Mouse (Mus musculus): ENCODE measurements around the gene Ampd2. TPM values are rescaled to one million over a fixed set of nuclear protein-coding genes. Genes with fewer than 3 reads are reported as not detected.

Gene Ampd2
- polyA plus RNA-seq, 1 experiment from 2014 or later: 43.8 TPM

DNA sequence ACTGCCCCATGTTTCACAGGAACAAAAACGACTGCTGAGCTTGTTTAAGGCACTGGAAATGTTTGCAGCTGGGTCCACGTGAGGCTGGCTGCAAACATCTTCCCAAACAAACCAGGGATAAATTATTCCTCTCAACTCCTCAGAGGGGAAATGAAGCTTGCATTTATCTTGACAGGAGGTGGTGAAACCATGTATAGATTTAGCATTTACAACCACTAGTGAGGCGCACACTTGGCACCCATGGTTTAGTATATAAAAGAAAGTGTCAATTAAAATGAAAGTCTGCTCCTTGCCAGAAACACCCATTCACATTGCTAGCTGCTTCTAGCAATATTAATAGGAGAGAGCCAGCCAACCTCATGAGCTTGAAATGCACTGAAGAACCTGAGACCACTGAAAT lies 15.1 kb upstream of the Ampd2 start:
- H3K9ac ChIP-seq: no peak overlapping the region
- no peak overlapping the region for H3K4me2 ChIP-seq (replicated peaks)
- no peak overlapping the region for H3K27ac ChIP-seq
- no peaks in the 10 kb centered on the region for H3K27me3 ChIP-seq (ENCODE audit: control insufficient read depth, insufficient read depth, low read length)
- H3K9me3 ChIP-seq (ENCODE audit: control insufficient read depth, low read length): no peaks in the 10 kb centered on the region
- no peaks in the 10 kb centered on the region; the same call in 1 of the 2 replicates for H3K4me1 ChIP-seq (replicated peaks; ENCODE audit: control insufficient read depth, insufficient read depth, low read length)
- WGBS: 31% methylated on average over 3 of the region's 3 CpGs
- no peak overlapping the region for H3K4me3 ChIP-seq (replicated peaks; ENCODE audit: low read length)
- ATAC-seq (ENCODE audit: low FRiP score) (no peak), DNase-seq (ENCODE audit: low spot score) (no peak)
- peaks cover 12% of the 10 kb centered on the region; the same call in 1 of the 2 replicates for H3K36me3 ChIP-seq (replicated peaks; ENCODE audit: control insufficient read depth, insufficient read depth)

DNA sequence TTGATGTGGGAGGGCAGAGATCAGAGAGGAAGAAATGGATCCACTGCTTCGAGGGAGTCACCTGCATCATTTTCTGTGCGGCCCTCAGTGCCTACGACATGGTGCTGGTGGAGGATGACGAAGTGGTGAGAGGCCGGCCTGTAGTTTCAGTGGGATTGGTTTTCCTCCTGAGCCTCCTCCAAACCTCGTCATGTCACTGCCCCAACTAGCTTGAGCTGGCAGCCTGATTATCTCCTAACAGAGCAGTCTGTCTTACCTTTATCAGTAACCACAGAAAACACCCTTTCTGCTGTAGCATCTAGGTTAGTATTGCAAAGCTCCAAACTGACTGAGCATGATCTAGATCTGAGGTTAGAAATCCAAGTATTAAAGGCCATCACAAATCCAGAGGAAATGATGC lies 11.9 kb upstream of the Ampd2 start:
- no peak overlapping the region for H3K4me2 ChIP-seq (replicated peaks)
- no peaks in the 10 kb centered on the region; the same call in 1 of the 2 replicates for H3K4me1 ChIP-seq (replicated peaks; ENCODE audit: control insufficient read depth, insufficient read depth, low read length)
- H3K4me3 ChIP-seq (replicated peaks; ENCODE audit: low read length): no peak overlapping the region
- H3K36me3 ChIP-seq (replicated peaks; ENCODE audit: control insufficient read depth, insufficient read depth): no peaks in the 10 kb centered on the region
- no peak overlapping the region for H3K9ac ChIP-seq
- 86% methylated on average over 6 of the region's 6 CpGs for WGBS
- DNase-seq (ENCODE audit: low spot score): no peak
- ATAC-seq (ENCODE audit: low FRiP score): no peak
- H3K27me3 ChIP-seq (ENCODE audit: control insufficient read depth, insufficient read depth, low read length): no peaks in the 10 kb centered on the region
- H3K9me3 ChIP-seq (ENCODE audit: control insufficient read depth, low read length): no peaks in the 10 kb centered on the region
- H3K27ac ChIP-seq: no peak overlapping the region

DNA sequence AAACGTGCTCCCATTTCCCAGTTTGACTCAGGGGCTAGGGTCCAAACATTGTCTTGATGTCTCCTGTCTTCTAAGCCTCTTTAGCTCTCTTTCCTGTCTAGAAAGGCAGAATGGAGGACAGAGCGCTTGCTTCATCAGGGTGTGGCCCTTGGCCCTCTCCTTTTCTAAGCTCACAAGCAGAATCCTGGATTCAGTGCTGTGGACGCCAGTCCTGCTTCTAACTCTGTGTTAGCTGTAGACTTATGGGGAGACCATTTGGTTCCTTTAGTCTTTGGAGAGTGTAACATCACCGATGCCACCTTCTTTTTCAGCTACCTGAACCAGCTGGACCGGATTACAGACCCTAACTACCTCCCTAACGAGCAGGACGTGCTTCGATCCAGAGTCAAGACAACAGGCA lies 11.2 kb upstream of the Ampd2 start:
- no peak overlapping the region for H3K27ac ChIP-seq
- no peaks in the 10 kb centered on the region for H3K27me3 ChIP-seq (ENCODE audit: control insufficient read depth, insufficient read depth, low read length)
- WGBS: 91% methylated on average over 8 of the region's 8 CpGs
- H3K36me3 ChIP-seq (replicated peaks; ENCODE audit: control insufficient read depth, insufficient read depth): no peaks in the 10 kb centered on the region
- H3K4me3 ChIP-seq (replicated peaks; ENCODE audit: low read length): no peak overlapping the region
- no peak overlapping the region for H3K9ac ChIP-seq
- no peaks in the 10 kb centered on the region; the same call in 1 of the 2 replicates for H3K4me1 ChIP-seq (replicated peaks; ENCODE audit: control insufficient read depth, insufficient read depth, low read length)
- H3K9me3 ChIP-seq (ENCODE audit: control insufficient read depth, low read length): no peaks in the 10 kb centered on the region
- ATAC-seq (ENCODE audit: low FRiP score): no peak
- no peak for DNase-seq (ENCODE audit: low spot score)
- no peak overlapping the region for H3K4me2 ChIP-seq (replicated peaks)

DNA sequence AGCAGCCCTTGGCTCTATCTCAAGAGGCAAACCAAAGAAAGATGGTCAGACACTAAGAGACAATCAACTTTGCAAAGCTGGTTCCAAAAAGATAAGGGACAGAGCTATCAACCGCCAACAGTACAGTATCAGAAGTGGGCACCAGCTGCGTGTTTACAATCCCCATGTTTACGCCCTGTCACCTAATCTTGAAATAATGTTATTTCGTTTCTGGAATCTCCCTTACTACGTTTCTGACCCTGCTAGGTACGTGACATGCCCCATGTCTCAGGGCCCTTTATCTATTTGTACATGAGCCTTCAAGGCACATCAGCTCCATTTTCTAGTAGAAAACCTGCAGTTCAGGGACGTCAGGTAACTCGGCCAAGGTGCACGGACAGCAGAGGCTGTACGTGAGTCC lies 10.3 kb upstream of the Ampd2 start:
- 91% methylated on average over 10 of the region's 10 CpGs for WGBS
- ATAC-seq (ENCODE audit: low FRiP score): no peak

DNA sequence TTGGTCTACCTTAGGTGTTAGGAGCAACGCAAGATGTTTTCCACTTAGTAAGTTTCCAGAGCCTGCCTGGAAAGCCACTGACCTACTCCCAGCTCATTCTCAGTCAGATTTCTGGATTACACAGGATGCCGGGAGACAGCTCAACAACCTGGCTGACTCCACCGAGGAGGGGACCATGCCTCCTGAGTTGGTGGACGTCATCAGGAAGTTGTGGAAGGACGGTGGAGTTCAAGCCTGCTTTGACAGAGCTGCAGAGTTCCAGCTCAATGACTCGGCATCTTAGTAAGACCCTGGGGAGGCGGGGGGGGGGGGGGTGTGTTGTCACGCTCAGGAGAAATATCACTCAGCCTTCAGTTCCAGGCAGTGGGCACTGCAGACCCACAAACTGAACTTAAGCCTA lies 9.8 kb upstream of the Ampd2 start:
- Histone ChIP-seq H3K27me3 (ENCODE audit: control insufficient read depth, insufficient read depth, low read length) (no peaks in the 10 kb centered on the region), H3K27ac (no peak overlapping the region), H3K4me2 (replicated peaks) (no peak overlapping the region), H3K4me3 (replicated peaks; ENCODE audit: low read length) (no peak overlapping the region), H3K36me3 (replicated peaks; ENCODE audit: control insufficient read depth, insufficient read depth) (no peaks in the 10 kb centered on the region), H3K4me1 (replicated peaks; ENCODE audit: control insufficient read depth, insufficient read depth, low read length) (no peaks in the 10 kb centered on the region; the same call in 1 of the 2 replicates), H3K9me3 (ENCODE audit: control insufficient read depth, low read length) (no peaks in the 10 kb centered on the region), H3K9ac (no peak overlapping the region)
- no peak for ATAC-seq (ENCODE audit: low FRiP score)
- DNase-seq (ENCODE audit: low spot score): no peak
- 70% methylated on average over 8 of the region's 8 CpGs for WGBS

More for the DNA sequence above, 10.3 kb upstream of the Ampd2 start:
- DNase-seq (ENCODE audit: low spot score): no peak
- no peaks in the 10 kb centered on the region for H3K36me3 ChIP-seq (replicated peaks; ENCODE audit: control insufficient read depth, insufficient read depth)
- no peak overlapping the region for H3K9ac ChIP-seq
- no peaks in the 10 kb centered on the region for H3K27me3 ChIP-seq (ENCODE audit: control insufficient read depth, insufficient read depth, low read length)
- no peak overlapping the region for H3K4me3 ChIP-seq (replicated peaks; ENCODE audit: low read length)
- no peaks in the 10 kb centered on the region for H3K9me3 ChIP-seq (ENCODE audit: control insufficient read depth, low read length)
- no peak overlapping the region for H3K4me2 ChIP-seq (replicated peaks)
- no peak overlapping the region for H3K27ac ChIP-seq
- H3K4me1 ChIP-seq (replicated peaks; ENCODE audit: control insufficient read depth, insufficient read depth, low read length): no peaks in the 10 kb centered on the region; the same call in 1 of the 2 replicates

DNA sequence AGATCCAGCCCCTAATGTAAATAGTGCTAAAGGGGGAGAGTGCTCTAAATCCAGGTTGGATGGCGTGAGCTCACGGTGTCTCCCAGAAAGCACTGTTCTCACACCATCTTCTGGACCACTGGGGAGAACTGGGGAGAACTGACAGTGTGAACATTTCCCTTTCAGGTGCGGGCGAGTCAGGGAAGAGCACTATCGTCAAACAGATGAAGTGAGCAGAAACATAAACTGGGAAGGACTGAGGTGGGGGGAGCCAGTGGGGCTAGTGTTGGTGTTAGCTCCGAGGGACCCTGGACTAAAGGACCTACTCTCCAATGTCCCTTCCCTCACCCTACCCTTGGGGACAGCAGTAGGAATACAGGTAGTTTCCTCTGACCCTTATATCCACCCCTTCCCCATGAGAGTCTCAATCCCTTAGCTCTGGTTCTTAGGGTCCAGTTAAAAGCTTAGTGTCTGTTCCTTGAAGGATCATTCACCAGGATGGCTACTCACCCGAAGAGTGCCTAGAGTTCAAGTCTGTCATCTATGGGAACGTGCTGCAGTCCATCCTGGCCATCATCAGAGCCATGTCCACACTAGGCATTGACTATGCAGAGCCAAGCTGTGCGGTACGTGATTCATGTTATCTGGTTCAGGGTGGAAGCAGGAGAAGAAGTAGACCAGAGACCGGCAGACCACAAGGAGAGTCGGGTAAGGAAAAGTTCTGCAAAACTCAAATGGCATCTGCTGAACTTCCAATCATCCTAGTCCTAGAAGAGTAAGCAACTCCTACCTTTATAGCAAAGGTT lies 8.7 kb upstream of the Ampd2 start:
- Histone ChIP-seq H3K9ac (no peak overlapping the region), H3K9me3 (ENCODE audit: control insufficient read depth, low read length) (no peaks in the 10 kb centered on the region), H3K4me2 (replicated peaks) (no peak overlapping the region), H3K36me3 (replicated peaks; ENCODE audit: control insufficient read depth, insufficient read depth) (no peaks in the 10 kb centered on the region), H3K4me3 (replicated peaks; ENCODE audit: low read length) (no peak overlapping the region), H3K4me1 (replicated peaks; ENCODE audit: control insufficient read depth, insufficient read depth, low read length) (no peaks in the 10 kb centered on the region), H3K27me3 (ENCODE audit: control insufficient read depth, insufficient read depth, low read length) (no peaks in the 10 kb centered on the region), H3K27ac (no peak overlapping the region)
- DNase-seq (ENCODE audit: low spot score) (no peak), ATAC-seq (ENCODE audit: low FRiP score) (no peak)
- WGBS: 97% methylated on average over 12 of the region's 12 CpGs

DNA sequence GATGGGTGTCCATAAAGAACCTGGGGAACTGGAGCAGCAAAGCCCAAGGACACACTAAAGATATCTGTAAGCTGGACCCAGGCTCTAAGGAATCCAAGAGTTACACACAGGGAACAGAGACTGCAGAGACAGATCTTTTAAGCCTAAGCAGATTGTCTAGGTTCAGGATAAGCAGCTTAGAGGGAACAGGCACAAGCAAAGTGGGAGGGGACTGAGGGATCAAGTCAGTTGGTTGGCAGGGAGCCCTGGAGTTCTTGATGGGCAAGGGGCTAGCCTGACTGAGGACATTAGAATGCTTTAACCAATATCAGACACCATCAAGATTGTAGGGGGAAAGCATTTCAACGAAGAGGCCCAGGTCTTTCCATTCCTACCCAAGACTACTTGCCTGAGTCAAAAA lies 7.7 kb upstream of the Ampd2 start:
- 88% methylated on average over 1 of the region's 1 CpGs for WGBS
- DNase-seq (ENCODE audit: low spot score): no peak
- H3K4me3 ChIP-seq (replicated peaks; ENCODE audit: low read length): no peak overlapping the region
- H3K9me3 ChIP-seq (ENCODE audit: control insufficient read depth, low read length): no peaks in the 10 kb centered on the region
- H3K4me2 ChIP-seq (replicated peaks): no peak overlapping the region
- H3K36me3 ChIP-seq (replicated peaks; ENCODE audit: control insufficient read depth, insufficient read depth): no peaks in the 10 kb centered on the region
- H3K27me3 ChIP-seq (ENCODE audit: control insufficient read depth, insufficient read depth, low read length): no peaks in the 10 kb centered on the region
- no peak overlapping the region for H3K9ac ChIP-seq
- no peak for ATAC-seq (ENCODE audit: low FRiP score)
- no peaks in the 10 kb centered on the region for H3K4me1 ChIP-seq (replicated peaks; ENCODE audit: control insufficient read depth, insufficient read depth, low read length)
- H3K27ac ChIP-seq: no peak overlapping the region

DNA sequence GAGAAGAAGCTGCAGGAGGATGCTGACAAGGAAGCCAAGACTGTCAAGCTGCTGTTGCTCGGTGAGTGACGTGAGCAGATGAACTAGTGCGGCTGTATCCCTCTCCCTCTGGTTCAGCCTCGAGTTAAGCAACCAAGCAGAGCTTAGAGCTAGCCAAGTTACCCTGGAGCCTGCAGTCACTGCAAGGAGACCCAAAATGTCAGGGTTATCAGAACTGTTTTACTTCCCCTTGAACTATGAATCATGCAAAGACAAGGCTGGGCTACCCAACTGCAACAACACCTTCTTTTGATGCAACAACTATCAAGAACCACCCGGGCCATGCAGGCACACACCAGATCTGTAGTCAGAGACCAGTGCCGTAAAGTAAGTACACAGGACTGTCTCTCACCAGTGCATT lies 6.9 kb upstream of the Ampd2 start:
- Histone ChIP-seq H3K4me3 (replicated peaks; ENCODE audit: low read length) (no peak overlapping the region), H3K9ac (no peak overlapping the region), H3K36me3 (replicated peaks; ENCODE audit: control insufficient read depth, insufficient read depth) (no peaks in the 10 kb centered on the region), H3K4me1 (replicated peaks; ENCODE audit: control insufficient read depth, insufficient read depth, low read length) (no peaks in the 10 kb centered on the region), H3K27me3 (ENCODE audit: control insufficient read depth, insufficient read depth, low read length) (no peaks in the 10 kb centered on the region), H3K9me3 (ENCODE audit: control insufficient read depth, low read length) (no peaks in the 10 kb centered on the region), H3K4me2 (replicated peaks) (no peak overlapping the region), H3K27ac (no peak overlapping the region)
- WGBS: 67% methylated on average over 6 of the region's 6 CpGs
- DNase-seq (ENCODE audit: low spot score): no peak
- no peak for ATAC-seq (ENCODE audit: low FRiP score)

DNA sequence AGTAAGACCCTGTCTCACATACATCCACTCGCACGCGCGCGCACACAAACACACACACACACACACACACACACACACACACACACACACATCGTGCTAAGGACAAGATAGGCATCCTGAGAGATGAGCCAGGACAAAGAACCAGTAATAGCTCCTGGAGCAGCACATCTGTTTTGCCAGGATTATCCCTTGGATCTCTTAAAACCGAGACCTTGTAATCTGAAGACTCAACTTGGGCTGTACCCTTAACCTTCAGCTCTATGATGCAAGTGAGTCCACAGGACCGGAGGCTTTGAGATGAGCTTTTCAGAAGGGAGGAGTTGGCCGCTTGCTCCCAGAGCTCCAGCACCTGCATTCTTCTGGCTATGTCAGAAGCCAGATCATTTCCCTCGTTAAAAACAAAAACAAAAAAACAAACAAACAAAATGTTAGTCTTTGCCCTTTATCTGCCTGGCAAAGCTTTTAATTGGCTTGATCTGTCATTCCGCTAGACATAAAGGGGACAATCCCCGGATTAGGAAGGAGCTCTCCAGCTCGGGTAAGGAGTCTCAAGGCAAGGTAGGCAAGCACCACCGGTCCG lies 6.2 kb upstream of the Ampd2 start, which contains the start of gene Gnat2:
Gnat2 (plus strand) TSS at position 254 of the 580 bp plus-strand sequence.
- DNase-seq (ENCODE audit: low spot score): no peak
- 84% methylated on average over 15 of the region's 15 CpGs for WGBS
- Histone ChIP-seq H3K27me3 (ENCODE audit: control insufficient read depth, insufficient read depth, low read length) (no peaks in the 10 kb centered on the region), H3K9ac (no peak within 1 kb of the TSS), H3K36me3 (replicated peaks; ENCODE audit: control insufficient read depth, insufficient read depth) (no peaks in the 10 kb centered on the region), H3K4me3 (replicated peaks; ENCODE audit: low read length) (no peak within 1 kb of the TSS), H3K9me3 (ENCODE audit: control insufficient read depth, low read length) (no peaks in the 10 kb centered on the region), H3K4me1 (replicated peaks; ENCODE audit: control insufficient read depth, insufficient read depth, low read length) (no peaks in the 10 kb centered on the region), H3K27ac (no peak within 1 kb of the TSS), H3K4me2 (replicated peaks) (no peak within 1 kb of the TSS)
- ATAC-seq (ENCODE audit: low FRiP score): no peak

Data from hindbrain, embryonic 14.5 days (tissue).